Mouse (Mus musculus): ENCODE measurements at regions not wholly inside any gene's neighbourhood (a gene's known extent, or its start where the extent isn't known, plus 50 kb on each side); places are given as distances from the start of the nearest gene placed in this dataset.

DNA sequence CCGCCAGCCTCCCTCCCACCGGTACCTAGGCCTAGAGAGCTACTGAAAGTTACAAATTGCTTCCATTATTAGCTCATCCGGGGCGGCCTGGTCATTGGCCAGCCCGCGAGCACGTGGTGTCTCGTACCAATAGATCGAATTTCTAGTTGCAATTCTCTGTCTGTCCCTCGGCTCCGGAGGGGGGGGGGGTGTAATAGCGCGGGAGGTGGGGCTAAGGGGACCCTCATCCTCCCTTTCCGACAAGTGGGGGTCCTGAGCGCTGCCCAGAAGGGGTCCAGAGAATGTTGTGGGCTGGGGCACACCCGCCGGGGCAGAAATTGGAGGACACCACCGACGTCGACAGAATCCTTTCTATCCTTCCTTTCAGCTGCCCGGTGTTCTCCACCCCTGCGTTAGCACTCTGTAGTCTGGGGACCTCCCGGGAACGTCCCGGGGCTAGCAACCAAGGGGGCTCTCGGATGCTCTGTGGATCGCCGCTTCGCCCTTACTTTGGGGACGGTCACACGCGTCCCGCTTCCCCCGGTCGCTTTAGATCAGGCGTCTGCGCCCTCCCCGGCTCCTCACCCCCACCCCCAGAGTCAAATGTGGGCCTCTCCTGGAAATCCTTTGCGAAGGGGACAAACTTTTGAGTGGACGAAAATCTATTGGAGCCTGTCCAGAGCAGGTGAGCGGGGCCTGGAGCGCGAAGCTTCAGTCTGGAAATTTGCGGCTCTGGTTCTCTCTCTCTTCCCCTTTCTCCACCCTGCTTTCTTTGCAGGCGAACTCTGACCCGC lies 64.6 kb downstream of the Smug1 start:
- Histone ChIP-seq H3K27ac (no peak overlapping the region), H3K4me3 (peak overlapping the region; percentile 22)
- DNase-seq (ENCODE audit: extremely low spot score in 1 of 2, low spot score in 2 of 2) = no peak
- intact Hi-C loops (cut with DNase I) = no loop called here
- TF ChIP-seq CTCF (IDR thresholded peaks at IDR 0.05) = no peak

DNA sequence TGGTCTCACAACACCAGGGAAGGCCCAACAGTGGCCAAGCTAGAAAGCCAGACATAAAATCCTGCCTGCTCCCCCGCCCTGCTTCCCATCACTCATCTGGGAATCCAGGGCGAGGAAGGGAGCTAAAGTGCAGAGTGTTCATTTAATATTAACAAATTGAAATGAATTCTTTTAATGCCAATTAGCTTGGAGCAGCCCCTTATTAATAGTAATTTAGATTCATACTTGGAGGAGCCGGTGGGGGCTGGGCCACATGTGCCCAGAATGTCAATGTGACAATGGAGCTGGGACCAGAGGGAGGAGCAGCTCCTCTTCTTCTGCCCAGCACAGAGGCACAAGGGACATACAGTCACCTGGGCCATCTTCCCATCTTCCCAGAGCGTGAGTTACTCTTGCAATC lies 66.8 kb downstream of the Smug1 start:
- Histone ChIP-seq H3K4me3 (no peak overlapping the region), H3K27ac (no peak overlapping the region)
- DNase-seq (ENCODE audit: extremely low spot score in 1 of 2, low spot score in 2 of 2) = no peak
- TF ChIP-seq CTCF (IDR thresholded peaks at IDR 0.05) = no peak
- intact Hi-C loops (cut with DNase I) = no loop called here

DNA sequence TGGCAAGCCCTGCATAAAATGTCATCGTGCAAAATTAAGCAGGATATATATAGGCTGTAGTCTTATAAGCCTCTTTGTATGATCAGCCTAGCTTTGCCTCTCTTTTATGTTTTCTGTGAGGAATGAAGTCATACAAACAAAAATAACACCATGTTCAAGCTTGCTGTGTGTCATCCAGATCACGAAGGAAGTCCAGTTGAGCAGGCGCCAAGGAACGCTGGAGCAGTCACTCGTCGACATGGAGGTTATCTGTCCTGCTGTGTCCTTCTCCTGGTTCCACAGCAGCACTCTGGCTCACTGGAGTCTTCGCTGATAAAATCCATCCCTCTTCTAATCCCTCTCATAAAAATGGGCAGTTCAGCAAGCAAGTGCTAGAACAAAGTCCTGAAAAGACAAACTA lies 72.4 kb downstream of the Smug1 start:
- no peak overlapping the region for H3K27ac ChIP-seq
- intact Hi-C loops (cut with DNase I) = loop anchor here (5.0 kb wide), 1 partner anchor 38 kb away; no protein-coding TSS in a partner anchor

GRCm38 (mm10) chr15:103093655-103094054 lies 73.2 kb downstream of the Smug1 start:
- Histone ChIP-seq H3K4me3 (no peak overlapping the region), H3K27ac (no peak overlapping the region)
- intact Hi-C loops (cut with DNase I) = loop anchor here (5.0 kb wide), 1 partner anchor 39 kb away; no protein-coding TSS in a partner anchor
- DNase-seq (ENCODE audit: extremely low spot score in 1 of 2, low spot score in 2 of 2) = peak; percentile 60 to 62
- TF ChIP-seq CTCF (IDR thresholded peaks at IDR 0.05) = no peak

More for the DNA sequence above, 72.4 kb downstream of the Smug1 start:
- H3K4me3 ChIP-seq = no peak overlapping the region
- no peak for DNase-seq (ENCODE audit: extremely low spot score in 1 of 2, low spot score in 2 of 2)
- no peak for TF ChIP-seq CTCF (IDR thresholded peaks at IDR 0.05)

DNA sequence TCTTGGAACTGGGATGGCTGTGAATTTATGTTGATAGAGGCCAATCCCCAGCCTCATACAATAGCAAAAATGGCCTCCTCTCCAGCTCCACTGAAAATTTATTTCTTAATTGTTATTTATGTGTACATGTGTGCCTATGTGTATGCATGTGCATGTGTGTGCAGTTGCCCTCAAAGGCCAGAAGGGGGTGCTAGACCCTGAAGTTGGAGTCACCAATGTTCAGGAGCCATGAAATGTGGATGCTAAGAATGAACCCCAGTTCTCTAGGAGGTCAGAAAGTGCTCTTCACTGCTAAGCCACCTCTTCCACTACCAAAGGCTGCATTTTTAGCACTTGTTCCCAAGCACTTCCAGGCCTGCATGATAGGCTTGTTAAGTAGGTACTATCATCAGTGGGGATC lies 73.8 kb downstream of the Hoxc4 start:
- H3K27ac ChIP-seq = no peak overlapping the region
- TF ChIP-seq CTCF (IDR thresholded peaks at IDR 0.05) = peak; percentile 15; the same call in 1 of the 2 replicates
- intact Hi-C loops (cut with DNase I) = loop anchor here (5.0 kb wide), 1 partner anchor 40 kb away; no protein-coding TSS in a partner anchor
- DNase-seq (ENCODE audit: extremely low spot score in 1 of 2, low spot score in 2 of 2) = no peak
- no peak overlapping the region for H3K4me3 ChIP-seq

DNA sequence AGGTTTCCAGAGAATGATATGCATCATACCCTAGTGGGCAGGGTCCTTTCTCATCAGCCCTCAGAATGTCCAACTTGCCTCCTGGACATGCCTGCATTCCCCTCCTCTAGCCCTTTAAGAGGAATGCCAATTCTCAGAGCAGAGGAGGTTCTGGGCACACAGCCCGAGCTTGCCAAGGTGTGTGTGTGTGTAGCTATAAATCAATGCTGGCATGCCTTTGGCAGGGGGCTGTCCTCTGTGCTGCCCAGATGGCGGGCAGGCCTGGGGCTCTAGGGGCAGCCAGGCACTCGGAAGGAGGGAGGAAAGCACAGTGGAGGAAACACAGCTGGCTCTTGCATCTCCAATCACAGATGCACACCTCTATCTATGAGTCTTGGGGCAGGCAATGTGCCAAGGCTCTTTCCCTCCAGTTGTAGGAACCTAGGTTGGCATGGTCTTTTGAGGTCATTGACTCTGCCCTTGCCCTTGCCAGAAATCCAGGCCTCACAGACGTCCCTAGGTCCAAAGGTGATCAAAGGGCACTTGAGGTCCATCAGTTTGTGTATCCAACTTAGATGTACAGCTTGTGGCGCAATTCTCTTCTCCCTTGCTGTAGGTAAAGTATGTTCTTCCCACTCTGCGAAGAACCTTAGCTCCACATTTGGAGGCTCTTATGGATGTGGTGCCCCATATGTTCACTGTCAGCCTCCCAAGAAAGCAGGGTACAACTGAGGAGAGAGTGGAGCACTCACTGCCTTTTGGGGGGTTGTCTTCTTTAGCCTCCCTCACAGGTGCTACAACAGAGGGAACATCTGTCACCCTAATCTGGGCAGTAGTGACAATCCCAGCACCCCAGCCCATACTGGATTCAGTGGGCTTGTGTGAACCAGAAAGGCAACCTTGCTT lies 71.8 kb downstream of the Hoxc4 start:
- peak in 1 of 2 experiments; percentile 36 for DNase-seq (ENCODE audit: extremely low spot score in 1 of 2, low spot score in 2 of 2)
- no peak for TF ChIP-seq CTCF (IDR thresholded peaks at IDR 0.05)
- intact Hi-C loops (cut with DNase I) = loop anchor here (5.0 kb wide), 1 partner anchor 42 kb away; no protein-coding TSS in a partner anchor
- H3K27ac ChIP-seq = no peak overlapping the region
- no peak overlapping the region for H3K4me3 ChIP-seq

GRCm38 (mm10) chr15:103089852-103090251 lies 71.1 kb downstream of the Hoxc4 start:
- Histone ChIP-seq H3K27ac (no peak overlapping the region), H3K4me3 (no peak overlapping the region)
- no peak for DNase-seq (ENCODE audit: extremely low spot score in 1 of 2, low spot score in 2 of 2)
- intact Hi-C loops (cut with DNase I) = loop anchor here (5.0 kb wide), 1 partner anchor 42 kb away; no protein-coding TSS in a partner anchor
- TF ChIP-seq CTCF (IDR thresholded peaks at IDR 0.05) = no peak

- no peak for TF ChIP-seq CTCF (IDR thresholded peaks at IDR 0.05)
Measured at GRCm38 (mm10) chr15:103089440-103089839, 70.7 kb downstream of the Hoxc4 start.

GRCm38 (mm10) chr15:103087204-103087603 lies 68.5 kb downstream of the Hoxc4 start:
- peak in 1 of 2 experiments; percentile 15 for DNase-seq (ENCODE audit: extremely low spot score in 1 of 2, low spot score in 2 of 2)
- intact Hi-C loops (cut with DNase I) = no loop called here
- Histone ChIP-seq H3K4me3 (no peak overlapping the region), H3K27ac (no peak overlapping the region)
- TF ChIP-seq CTCF (IDR thresholded peaks at IDR 0.05) = no peak

More at GRCm38 (mm10) chr15:103089440-103089839, 70.7 kb downstream of the Hoxc4 start:
- intact Hi-C loops (cut with DNase I) = no loop called here
- H3K27ac ChIP-seq = no peak overlapping the region
- no peak overlapping the region for H3K4me3 ChIP-seq
- DNase-seq (ENCODE audit: extremely low spot score in 1 of 2, low spot score in 2 of 2) = no peak

DNA sequence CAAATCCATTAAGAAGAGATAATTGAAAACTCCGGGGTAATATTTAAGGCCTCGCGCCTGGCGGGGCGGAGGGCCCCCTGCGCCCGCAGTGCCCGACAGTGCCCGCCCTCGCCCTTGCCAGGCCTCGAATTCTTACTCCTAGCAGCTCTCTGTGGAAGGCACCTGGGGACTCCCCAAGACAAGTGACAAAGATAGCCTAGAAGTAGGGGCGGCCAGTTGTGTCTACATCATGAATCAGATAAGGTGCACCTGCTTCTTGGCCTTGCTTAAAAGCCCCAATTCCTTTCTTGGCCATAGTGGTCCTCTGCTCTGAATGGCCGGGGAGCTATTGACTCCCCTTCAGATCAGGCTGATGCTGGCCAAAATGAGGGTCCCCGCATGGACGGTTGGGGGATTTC lies 67.9 kb downstream of the Hoxc4 start:
- intact Hi-C loops (cut with DNase I) = no loop called here
- H3K27ac ChIP-seq = no peak overlapping the region
- peak overlapping the region; percentile 22 for H3K4me3 ChIP-seq
- no peak for TF ChIP-seq CTCF (IDR thresholded peaks at IDR 0.05)
- no peak for DNase-seq (ENCODE audit: extremely low spot score in 1 of 2, low spot score in 2 of 2)
